Comparison of ENCODE assay signal across 27 mouse cellular contexts in genomic region chr13:36253936-36254335, GRCm38 (mm10).
DNase-seq lines count a peak whose midpoint lies in the region; ATAC-seq and TF ChIP-seq lines count a peak whose summit lies in the region.
"Had no signal": no experiment of that assay in that cellular context is flagged by ENCODE, and none has a peak within 500 bp of the region (broad histone marks: within the 10 kb centered on the region; RNA-seq: fewer than 3 reads in every experiment).

No protein-coding gene starts in this region.

- H3K4me3 ChIP-seq in heart, embryonic 11.5 days (ENCODE audit: low read depth, low read length) = no peak overlapping the region
- no peak overlapping the region for H3K4me3 ChIP-seq in hindbrain, embryonic 13.5 days
- H3K4me3 ChIP-seq in liver, postnatal 0 days (ENCODE audit: low read depth, low read length) = no peak overlapping the region
- H3K4me3 ChIP-seq: erythroblast, embryonic 14.5 days; hindbrain, embryonic 10.5 days; limb, embryonic 12.5 days; liver, embryonic 15.5 days; midbrain, embryonic 12.5 days; myocyte; neural tube, embryonic 12.5 days had no signal

- H3K27me3 ChIP-seq in heart, embryonic 11.5 days (ENCODE audit: control insufficient read depth, insufficient read depth, low read length) = no peaks in the 10 kb centered on the region
- no peaks in the 10 kb centered on the region for H3K27me3 ChIP-seq in hindbrain, embryonic 13.5 days
- H3K27me3 ChIP-seq in liver, postnatal 0 days (ENCODE audit: insufficient read depth, low read length) = no peaks in the 10 kb centered on the region
- H3K27me3 ChIP-seq: CH12.LX; limb, embryonic 12.5 days; liver, embryonic 15.5 days; midbrain, embryonic 12.5 days; neural tube, embryonic 12.5 days had no signal

- no peak for TF ChIP-seq EP300 in liver, postnatal 0 days (IDR thresholded peaks at IDR 0.05; ENCODE audit: low read depth)

- no peaks in the 10 kb centered on the region for H3K36me3 ChIP-seq in heart, embryonic 11.5 days (ENCODE audit: control insufficient read depth, insufficient read depth, low read length)
- no peaks in the 10 kb centered on the region for H3K36me3 ChIP-seq in hindbrain, embryonic 13.5 days
- H3K36me3 ChIP-seq in liver, postnatal 0 days (replicated peaks; ENCODE audit: insufficient read depth, low read length) = no peaks in the 10 kb centered on the region
- H3K36me3 ChIP-seq: hindbrain, embryonic 10.5 days; limb, embryonic 12.5 days; liver, embryonic 15.5 days; midbrain, embryonic 12.5 days; neural tube, embryonic 12.5 days had no signal

- DNase-seq in heart, adult 11 months = peak; percentile 21
- peak; percentile 74 for DNase-seq in cerebellum, adult 9-10 months
- DNase-seq in hindlimb bud, embryonic 11.5 days (ENCODE audit: extremely low spot score, low read depth, low spot score) = peak; percentile 8
- DNase-seq in liver, postnatal 0 days = no peak
- DNase-seq: adrenal gland, adult 2 months; adrenal gland, postnatal 36 days; B cell, adult 2 months; heart, postnatal 14 days; kidney, adult 9 months; kidney, postnatal 10 days; lung, postnatal 36 days; right cerebral cortex, postnatal 14 days; thymus, postnatal 4 days had no signal

- H3K27ac ChIP-seq in heart, embryonic 11.5 days (ENCODE audit: low read depth, low read length) = no peak overlapping the region
- H3K27ac ChIP-seq in hindbrain, embryonic 13.5 days = no peak overlapping the region
- no peak overlapping the region for H3K27ac ChIP-seq in liver, postnatal 0 days (ENCODE audit: low read depth)
- H3K27ac ChIP-seq: hindbrain, embryonic 10.5 days; limb, embryonic 12.5 days; liver, embryonic 15.5 days; midbrain, embryonic 12.5 days; neural tube, embryonic 12.5 days had no signal

- no peak for ATAC-seq in heart, embryonic 11.5 days (replicated peaks; ENCODE audit: insufficient number of reproducible peaks, low FRiP score, low TSS enrichment)
- ATAC-seq in hindbrain, embryonic 13.5 days (ENCODE audit: low FRiP score) = no peak
- no peak for ATAC-seq in liver, postnatal 0 days
- ATAC-seq: activated CD4-positive, CD25-positive, alpha-beta regulatory T cell, adult 4 months; forebrain, embryonic 16.5 days; hindbrain, embryonic 16.5 days; intestine, postnatal 0 days had no signal

- no peak for TF ChIP-seq CTCF in liver, postnatal 0 days (IDR thresholded peaks at IDR 0.05; ENCODE audit: low read depth)

- no peak overlapping the region for H3K9ac ChIP-seq in heart, embryonic 11.5 days (ENCODE audit: low read depth, low read length)
- no peak overlapping the region for H3K9ac ChIP-seq in hindbrain, embryonic 13.5 days
- no peak overlapping the region for H3K9ac ChIP-seq in liver, postnatal 0 days (replicated peaks)
- H3K9ac ChIP-seq: limb, embryonic 12.5 days; liver, embryonic 15.5 days; midbrain, embryonic 12.5 days; neural tube, embryonic 12.5 days had no signal

- H3K9me3 ChIP-seq in heart, embryonic 11.5 days (replicated peaks; ENCODE audit: control insufficient read depth, low read length) = no peaks in the 10 kb centered on the region
- H3K9me3 ChIP-seq in hindbrain, embryonic 13.5 days = no peaks in the 10 kb centered on the region
- H3K9me3 ChIP-seq in liver, postnatal 0 days (ENCODE audit: low read length) = no peaks in the 10 kb centered on the region
- H3K9me3 ChIP-seq: hindbrain, embryonic 10.5 days; limb, embryonic 12.5 days; liver, embryonic 15.5 days; midbrain, embryonic 12.5 days; neural tube, embryonic 12.5 days had no signal

- no peak overlapping the region for H3K4me2 ChIP-seq in heart, embryonic 11.5 days
- H3K4me2 ChIP-seq in hindbrain, embryonic 13.5 days = no peak overlapping the region
- no peak overlapping the region for H3K4me2 ChIP-seq in liver, postnatal 0 days (ENCODE audit: low read depth, low read length)
- H3K4me2 ChIP-seq: limb, embryonic 12.5 days; liver, embryonic 15.5 days; midbrain, embryonic 12.5 days; neural tube, embryonic 12.5 days had no signal

- no peaks in the 10 kb centered on the region for H3K4me1 ChIP-seq in heart, embryonic 11.5 days (ENCODE audit: control insufficient read depth, insufficient read depth, low read length)
- H3K4me1 ChIP-seq in hindbrain, embryonic 13.5 days (replicated peaks) = 0 out of 2 replicates have a peak, but pooled peaks cover 5% of the 10 kb centered on the region
- no peaks in the 10 kb centered on the region for H3K4me1 ChIP-seq in liver, postnatal 0 days (ENCODE audit: insufficient read depth)
- H3K4me1 ChIP-seq: hindbrain, embryonic 10.5 days; limb, embryonic 12.5 days; liver, embryonic 15.5 days; midbrain, embryonic 12.5 days; neural tube, embryonic 12.5 days had no signal

- 78% methylated on average over 3 of the region's 3 CpGs for WGBS in heart, embryonic 11.5 days (ENCODE audit: insufficient replicate concordance)
- WGBS in hindbrain, embryonic 13.5 days = 72% methylated on average over 3 of the region's 3 CpGs
- 84% methylated on average over 3 of the region's 3 CpGs for WGBS in liver, postnatal 0 days (ENCODE audit: insufficient replicate concordance)
